Mouse (Mus musculus) stomach, postnatal 0 days (tissue): ENCODE data around the gene Thsd4. TPM values are rescaled to one million over a fixed set of nuclear protein-coding genes. Genes with fewer than 3 reads are reported as not detected.

Source experiments
- ATAC-seq: fragments of 200-750 bp; cut with Nextera tagmentation; 2 replicates; pipeline ENCODE4 v1.8.0; 2017; ENCODE audit not compliant: low FRiP score, low TSS enrichment
- DNase-seq: peaks from one replicate; pipeline ENCODE4 v3.0.0-alpha.2; 2016; ENCODE audit warnings: low spot score
- H3K27ac ChIP-seq: fragments of 300-500 bp; sonication (generic); replicated peaks from 2 replicates; pipeline ENCODE4 v1.5.1; 2014; ENCODE audit warnings: mild to moderate bottlenecking, control low read depth
- H3K27me3 ChIP-seq: fragments of 300-500 bp; sonication (generic); 2 replicates; pipeline ENCODE4 v1.6.1; 2014; ENCODE audit warnings: low read length; ENCODE audit not compliant: control insufficient read depth, insufficient read depth
- H3K36me3 ChIP-seq: fragments of 300-500 bp; sonication (generic); 2 replicates; pipeline ENCODE4 v1.6.1; 2014; ENCODE audit warnings: low read length, mixed read lengths; ENCODE audit not compliant: control insufficient read depth, insufficient read depth
- H3K4me1 ChIP-seq: fragments of 300-500 bp; sonication (generic); replicated peaks from 2 replicates; pipeline ENCODE4 v1.6.1; 2014; ENCODE audit warnings: antibody characterized with exemption; ENCODE audit not compliant: control insufficient read depth, insufficient read depth
- H3K4me2 ChIP-seq: fragments of 300-500 bp; sonication (generic); replicated peaks from 2 replicates; pipeline ENCODE4 v1.6.1; 2014; ENCODE audit warnings: low read depth, mild to moderate bottlenecking, control low read depth, moderate library complexity
- H3K4me3 ChIP-seq: fragments of 300-500 bp; sonication (generic); 2 replicates; pipeline ENCODE4 v1.5.1; 2014; ENCODE audit warnings: low read depth, low read length, control low read depth
- H3K9ac ChIP-seq: fragments of 300-500 bp; sonication (generic); 2 replicates; pipeline ENCODE4 v1.6.1; 2014; ENCODE audit warnings: mild to moderate bottlenecking, low read length, control low read depth, mixed read lengths
- H3K9me3 ChIP-seq: fragments of 300-500 bp; sonication (generic); 2 replicates; pipeline ENCODE4 v1.6.1; 2016; ENCODE audit warnings: low read length; ENCODE audit not compliant: control insufficient read depth
- CTCF ChIP-seq: IDR thresholded peaks from 2 replicates; pipeline ENCODE4 v1.5.1; 2016; ENCODE audit warnings: antibody characterized with exemption, low read depth, mild to moderate bottlenecking, moderate library complexity
- EP300 ChIP-seq: optimal IDR thresholded peaks from 2 replicates; pipeline ENCODE3; 2016; ENCODE audit warnings: antibody characterized with exemption
- WGBS: fragments of 180-500 bp; shearing (Covaris S2); extraction: QIAGEN DNeasy Blood & Tissue Kit; methylation state at CpG from one replicate; pipeline ENCODE4 v1.1.7; 2014; 5-methylcytosine and 5-hydroxymethylcytosine counted together
- polyA plus RNA-seq: library from polyadenylated mRNA; unstranded; fragments of >200 nt; fragmentation: Nextera tagmentation; extraction: Ambion mirVana; gene quantifications from 2 replicates; pipeline ENCODE4 v1.2.1, GENCODE M21; 2015

The Thsd4 gene
- polyA plus RNA-seq, 1 experiment from 2014 or later: 10.7 TPM

DNA sequence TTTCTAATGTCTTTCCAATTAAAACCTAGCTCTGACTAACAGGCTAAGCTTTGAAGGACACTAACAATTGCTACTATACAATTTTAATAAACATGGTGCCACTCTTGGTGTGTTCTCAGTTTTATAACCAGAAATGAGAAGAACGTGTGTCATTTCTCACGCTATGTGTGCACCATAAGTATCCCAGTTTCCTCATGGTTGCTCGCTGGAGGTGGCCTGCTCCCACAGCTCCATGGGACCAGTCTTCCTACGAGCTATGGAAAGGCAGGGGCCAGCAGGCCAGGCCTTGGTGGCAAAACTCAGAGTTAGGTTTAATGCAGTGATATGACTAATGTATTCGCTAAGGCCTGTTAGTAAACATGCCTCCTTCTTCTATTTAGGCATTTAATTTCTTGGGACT, 468.7 kb downstream of the Thsd4 start:
- H3K9ac ChIP-seq: no peak overlapping the region
- H3K27ac ChIP-seq: no peak overlapping the region
- no peak overlapping the region for H3K4me3 ChIP-seq
- TF ChIP-seq CTCF: no peak
- TF ChIP-seq EP300: no peak
- 93% methylated on average over 5 of the region's 5 CpGs for WGBS
- no peaks in the 10 kb centered on the region for H3K36me3 ChIP-seq
- ATAC-seq (no peak), DNase-seq (no peak)
- H3K4me2 ChIP-seq: no peak overlapping the region
- no peaks in the 10 kb centered on the region for H3K27me3 ChIP-seq
- no peaks in the 10 kb centered on the region for H3K9me3 ChIP-seq
- no peaks in the 10 kb centered on the region for H3K4me1 ChIP-seq

DNA sequence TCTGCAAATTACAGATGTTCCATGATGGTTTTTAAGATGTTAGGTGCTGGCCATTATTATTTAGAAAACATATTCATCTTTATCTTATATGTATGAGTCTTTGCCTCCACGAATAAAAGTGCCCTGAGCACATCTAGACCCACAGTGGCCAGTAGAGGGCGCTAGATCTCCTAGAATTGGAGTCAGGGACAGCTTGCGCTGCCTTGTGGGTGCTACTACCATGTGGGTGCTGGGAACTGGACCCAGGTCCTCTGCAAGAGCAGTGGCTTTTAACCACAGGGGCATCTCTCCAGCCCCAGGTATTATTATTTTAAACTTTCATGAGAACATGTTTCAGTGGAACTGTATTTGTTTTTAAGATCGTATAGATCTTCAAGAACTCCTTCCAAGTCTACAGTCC, 469.4 kb downstream of the Thsd4 start:
- no peak for DNase-seq
- ATAC-seq: no peak

DNA sequence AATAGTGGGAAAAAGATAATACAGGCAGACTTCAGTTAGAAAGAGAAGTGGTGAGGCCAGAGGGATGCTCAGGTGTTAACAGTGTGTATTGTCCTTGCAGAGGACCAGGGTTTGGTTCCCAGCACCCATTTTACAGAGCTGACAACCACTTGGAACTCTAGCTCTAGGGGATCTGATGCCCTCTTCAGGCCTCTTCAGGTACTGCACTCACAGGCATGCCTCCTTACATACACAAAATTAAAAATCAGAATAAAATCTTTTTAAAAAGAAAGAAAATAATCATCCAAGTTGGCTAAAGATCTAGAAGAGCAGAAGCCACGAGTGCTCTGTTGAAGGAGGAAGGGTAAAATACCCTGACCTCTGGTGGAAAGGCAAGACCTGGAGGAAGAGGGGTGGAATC, 478.7 kb downstream of the Thsd4 start:
- Histone ChIP-seq H3K9ac (no peak overlapping the region), H3K9me3 (no peaks in the 10 kb centered on the region), H3K4me2 (no peak overlapping the region), H3K36me3 (no peaks in the 10 kb centered on the region), H3K27ac (no peak overlapping the region), H3K4me3 (no peak overlapping the region), H3K27me3 (no peaks in the 10 kb centered on the region), H3K4me1 (no peaks in the 10 kb centered on the region)
- no peak for ATAC-seq
- no peak for DNase-seq
- whole genome bisulfite sequencing: 89% methylated on average over 1 of the region's 1 CpGs
- TF ChIP-seq EP300: no peak
- peak; percentile 21; the same call in 1 of the 2 replicates for TF ChIP-seq CTCF

More for the DNA sequence above, 469.4 kb downstream of the Thsd4 start:
- no peak overlapping the region for H3K4me2 ChIP-seq
- H3K4me3 ChIP-seq: no peak overlapping the region
- no peaks in the 10 kb centered on the region for H3K4me1 ChIP-seq
- no peaks in the 10 kb centered on the region for H3K36me3 ChIP-seq
- 67% methylated on average over 4 of the region's 4 CpGs for WGBS
- no peaks in the 10 kb centered on the region for H3K27me3 ChIP-seq
- H3K9ac ChIP-seq: no peak overlapping the region
- no peak overlapping the region for H3K27ac ChIP-seq
- no peak for TF ChIP-seq EP300
- peak; percentile 46 for TF ChIP-seq CTCF
- H3K9me3 ChIP-seq: no peaks in the 10 kb centered on the region

DNA sequence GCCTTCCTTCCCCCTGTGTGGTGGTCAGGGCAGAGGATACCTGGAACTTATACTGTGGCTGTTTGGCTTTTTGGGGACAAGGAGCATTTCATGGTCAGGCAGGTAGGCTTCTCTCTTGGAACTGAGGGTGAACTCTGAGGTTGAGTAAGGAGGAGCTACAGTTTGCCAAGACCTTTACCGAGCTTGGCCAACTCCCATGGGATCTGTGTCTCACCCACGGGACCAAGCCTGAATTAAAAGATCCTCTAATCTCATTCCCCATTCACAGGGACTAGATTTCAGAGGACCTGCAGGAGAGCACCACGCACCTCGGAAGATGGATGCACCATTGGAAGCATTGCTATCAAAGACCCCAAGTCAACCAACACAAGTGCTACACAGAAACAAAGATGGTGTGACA, 487.0 kb downstream of the Thsd4 start:
- Histone ChIP-seq H3K4me1 (0 out of 2 replicates have a peak, but pooled peaks cover 2% of the 10 kb centered on the region), H3K27ac (no peak overlapping the region), H3K27me3 (no peaks in the 10 kb centered on the region), H3K9ac (no peak overlapping the region), H3K9me3 (no peaks in the 10 kb centered on the region), H3K4me2 (no peak overlapping the region), H3K36me3 (no peaks in the 10 kb centered on the region), H3K4me3 (no peak overlapping the region)
- TF ChIP-seq CTCF (no peak), EP300 (no peak)
- no peak for ATAC-seq
- WGBS: 97% methylated on average over 4 of the region's 4 CpGs
- no peak for DNase-seq

DNA sequence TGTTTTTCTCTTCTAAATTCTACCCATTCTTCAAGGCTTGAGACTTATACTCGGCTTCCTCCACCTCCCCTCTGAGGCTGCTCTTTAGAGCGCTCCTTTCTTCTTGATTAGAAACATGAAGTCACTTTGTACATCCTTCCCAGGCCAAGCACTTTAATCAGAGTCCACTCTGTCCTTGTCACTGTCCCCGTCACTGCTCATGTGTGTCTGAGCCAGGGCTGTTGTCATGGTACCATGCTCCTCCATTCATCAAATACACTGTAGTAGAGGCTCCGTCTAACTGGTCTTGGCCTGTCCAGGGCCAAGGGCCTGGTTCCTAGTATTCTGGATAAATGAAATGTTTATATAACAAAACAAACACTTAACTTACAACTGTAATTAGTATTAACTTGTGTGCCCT, 494.6 kb downstream of the Thsd4 start:
- H3K36me3 ChIP-seq: no peaks in the 10 kb centered on the region
- no peak for DNase-seq
- peaks cover 5% of the 10 kb centered on the region for H3K4me1 ChIP-seq
- no peaks in the 10 kb centered on the region for H3K27me3 ChIP-seq
- H3K4me3 ChIP-seq: no peak overlapping the region
- H3K27ac ChIP-seq: no peak overlapping the region
- no peaks in the 10 kb centered on the region for H3K9me3 ChIP-seq
- no peak overlapping the region for H3K4me2 ChIP-seq
- peak; percentile 55; the same call in 1 of the 2 replicates for ATAC-seq
- TF ChIP-seq EP300: no peak
- TF ChIP-seq CTCF: no peak
- no peak overlapping the region for H3K9ac ChIP-seq
- 69% methylated on average over 4 of the region's 4 CpGs for WGBS

DNA sequence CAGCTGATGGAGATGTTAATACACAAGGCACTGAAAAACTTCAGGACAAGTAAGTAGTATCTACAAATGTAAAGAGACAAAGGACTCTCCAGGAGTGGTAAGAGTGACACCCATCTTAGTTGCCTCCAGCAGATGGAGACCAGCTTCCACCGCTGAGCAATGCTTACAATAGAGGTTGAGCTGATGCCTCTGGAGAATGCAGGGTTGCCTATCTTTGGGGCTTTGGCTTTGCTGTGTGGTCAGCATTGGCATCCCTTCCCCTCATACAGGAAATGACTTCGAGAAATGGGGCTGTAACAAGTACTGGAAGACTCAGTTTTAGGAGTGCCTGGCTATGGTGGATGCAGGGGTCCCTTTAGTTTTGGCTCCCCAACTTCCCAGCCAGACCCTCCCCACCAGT, 495.1 kb downstream of the Thsd4 start:
- Histone ChIP-seq H3K4me3 (no peak overlapping the region), H3K9ac (no peak overlapping the region), H3K27ac (no peak overlapping the region), H3K9me3 (no peaks in the 10 kb centered on the region), H3K4me2 (no peak overlapping the region), H3K27me3 (no peaks in the 10 kb centered on the region), H3K4me1 (peaks cover 5% of the 10 kb centered on the region), H3K36me3 (no peaks in the 10 kb centered on the region)
- ATAC-seq (no peak), DNase-seq (no peak)
- 83% methylated on average over 2 of the region's 2 CpGs for WGBS
- TF ChIP-seq CTCF (peak; percentile 52), EP300 (no peak)
